Mouse (Mus musculus) thymus, adult 2 months (tissue): ENCODE measurements around the gene Rgs8.

ENCODE experiments used
- CTCF ChIP-seq: fragments of 200-500 bp; IDR thresholded peaks from 2 replicates; pipeline ENCODE4 v1.5.1; 2012; ENCODE audit warnings: mild to moderate bottlenecking, control low read depth, low read length, moderate library complexity, borderline replicate concordance; ENCODE audit not compliant: control insufficient read depth, poor library complexity, insufficient read depth; ENCODE audit errors: extremely low read depth
- POLR2A ChIP-seq: fragments of 200-500 bp; IDR thresholded peaks from 2 replicates; pipeline ENCODE4 v1.6.1; 2012; ENCODE audit warnings: mild to moderate bottlenecking, low read length, control low read depth, moderate library complexity; ENCODE audit not compliant: control insufficient read depth, poor library complexity, insufficient read depth; ENCODE audit errors: extremely low read depth

DNA sequence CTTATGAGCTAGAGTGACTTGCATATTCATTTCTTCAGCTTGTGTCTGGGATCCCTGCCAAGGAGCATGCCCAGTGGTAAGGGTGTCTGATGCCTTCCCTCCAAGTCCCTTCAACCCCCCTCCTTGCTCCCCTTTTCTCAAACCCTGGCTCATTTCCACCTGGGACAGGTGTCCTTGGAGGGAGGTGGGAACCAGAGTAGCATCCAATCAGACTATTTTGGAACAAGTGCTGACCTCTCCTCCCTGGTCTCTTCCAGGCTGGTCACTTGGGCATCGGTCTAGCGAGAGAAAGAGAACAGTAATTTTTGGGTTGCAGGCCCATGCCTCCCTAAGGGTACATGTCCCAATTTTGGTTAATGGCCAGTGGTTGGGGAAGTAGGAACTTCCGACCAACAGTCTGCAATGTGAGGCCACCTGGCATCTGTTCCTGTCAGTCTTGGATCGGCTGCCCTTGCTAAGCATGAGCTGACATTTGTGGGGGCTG, 14.5 kb downstream of the Rgs8 start:
- no peak for TF ChIP-seq POLR2A
- TF ChIP-seq CTCF = no peak
